Mouse (Mus musculus): ENCODE measurements around the gene Prmt2. TPM values are rescaled to one million over a fixed set of nuclear protein-coding genes. Genes with fewer than 3 reads are reported as not detected.

Prmt2 gene
- 8.7 TPM for polyA plus RNA-seq (2015; fragmentation: Illumina TruSeq; extraction: RNeasy Lipid Tissue Mini Kit (QIAGEN cat#74804); ENCODE audit: insufficient read depth, low replicate concordance)

GRCm38 (mm10) chr10:76237341-76238225 lies at the start of gene Prmt2:
TSS of gene Prmt2 (minus strand) at chr10:76237865.

GRCm38 (mm10) chr10:76253536-76253935 lies 15.9 kb upstream of the Prmt2 start, which contains the start of gene S100b:
TSS of gene S100b (plus strand) at chr10:76253853.

Other genes starting within 250 kb of the Prmt2 start
- 17.0 TPM for gene Zfp280b, start 205.2 kb downstream of the Prmt2 start, polyA plus RNA-seq (2015; fragmentation: Illumina TruSeq; extraction: RNeasy Lipid Tissue Mini Kit (QIAGEN cat#74804); ENCODE audit: insufficient read depth, low replicate concordance)
- not detected for gene Slc5a4b, start 126.9 kb downstream of the Prmt2 start, polyA plus RNA-seq (2015; fragmentation: Illumina TruSeq; extraction: RNeasy Lipid Tissue Mini Kit (QIAGEN cat#74804); ENCODE audit: insufficient read depth, low replicate concordance)
- gene Slc5a4a, start 90.4 kb downstream of the Prmt2 start, polyA plus RNA-seq (2015; fragmentation: Illumina TruSeq; extraction: RNeasy Lipid Tissue Mini Kit (QIAGEN cat#74804); ENCODE audit: insufficient read depth, low replicate concordance): not detected
- gene S100b, start 16.0 kb upstream of the Prmt2 start, polyA plus RNA-seq (2015; fragmentation: Illumina TruSeq; extraction: RNeasy Lipid Tissue Mini Kit (QIAGEN cat#74804); ENCODE audit: insufficient read depth, low replicate concordance): 0.41 TPM
- 5.4 TPM for gene Dip2a, start 107.4 kb upstream of the Prmt2 start, polyA plus RNA-seq (2015; fragmentation: Illumina TruSeq; extraction: RNeasy Lipid Tissue Mini Kit (QIAGEN cat#74804); ENCODE audit: insufficient read depth, low replicate concordance)
- not detected for gene AC141477.1, start 202.6 kb upstream of the Prmt2 start, polyA plus RNA-seq (2015; fragmentation: Illumina TruSeq; extraction: RNeasy Lipid Tissue Mini Kit (QIAGEN cat#74804); ENCODE audit: insufficient read depth, low replicate concordance)
- gene Pcnt, start 204.9 kb upstream of the Prmt2 start, polyA plus RNA-seq (2015; fragmentation: Illumina TruSeq; extraction: RNeasy Lipid Tissue Mini Kit (QIAGEN cat#74804); ENCODE audit: insufficient read depth, low replicate concordance): 29.5 TPM
- gene 2610028H24Rik, start 211.2 kb upstream of the Prmt2 start, polyA plus RNA-seq (2015; fragmentation: Illumina TruSeq; extraction: RNeasy Lipid Tissue Mini Kit (QIAGEN cat#74804); ENCODE audit: insufficient read depth, low replicate concordance): not detected
- gene Mcm3ap, start 231.1 kb upstream of the Prmt2 start, polyA plus RNA-seq (2015; fragmentation: Illumina TruSeq; extraction: RNeasy Lipid Tissue Mini Kit (QIAGEN cat#74804); ENCODE audit: insufficient read depth, low replicate concordance): 54.3 TPM
- gene Ybey, start 231.2 kb upstream of the Prmt2 start, polyA plus RNA-seq (2015; fragmentation: Illumina TruSeq; extraction: RNeasy Lipid Tissue Mini Kit (QIAGEN cat#74804); ENCODE audit: insufficient read depth, low replicate concordance): 2.1 TPM

Measured in spleen, adult 10 weeks (tissue).